Mouse (Mus musculus): ENCODE data around the gene Mprip. TPM values are rescaled to one million over a fixed set of nuclear protein-coding genes. Genes with fewer than 3 reads are reported as not detected.
A peak's percentile ranks its signal among the peaks of the same experiment; 100 is the strongest.
"Not testable (repeated sequence)": the region's sequence is repeated elsewhere in the genome, so short reads cannot be mapped to it uniquely, and the experiment has no call there.

The Mprip gene
- 100 to 1,000 TPM; 210 to 229 TPM for total RNA-seq (2021)

GRCm38 (mm10) chr11:59661005-59661404, at the start of gene Mprip:
Gene Mprip (plus strand): TSS chr11:59661305.
- DNase-seq = no peak
- intact Hi-C loops (cut with DNase I) = loop anchor here (5.0 kb wide), 1 partner anchor 71 kb away; no protein-coding TSS in a partner anchor

- intact Hi-C loops (cut with DNase I) = no loop called here
- no peak for DNase-seq
Measured at GRCm38 (mm10) chr11:59611646-59612045, 49.5 kb upstream of the Mprip start.

GRCm38 (mm10) chr11:59614120-59614519, 47.0 kb upstream of the Mprip start:
- intact Hi-C loops (cut with DNase I) = loop anchor here (1.0 kb wide), 1 partner anchor 89 kb away; no protein-coding TSS in a partner anchor
- peak; percentile 50 to 68 for DNase-seq

DNA sequence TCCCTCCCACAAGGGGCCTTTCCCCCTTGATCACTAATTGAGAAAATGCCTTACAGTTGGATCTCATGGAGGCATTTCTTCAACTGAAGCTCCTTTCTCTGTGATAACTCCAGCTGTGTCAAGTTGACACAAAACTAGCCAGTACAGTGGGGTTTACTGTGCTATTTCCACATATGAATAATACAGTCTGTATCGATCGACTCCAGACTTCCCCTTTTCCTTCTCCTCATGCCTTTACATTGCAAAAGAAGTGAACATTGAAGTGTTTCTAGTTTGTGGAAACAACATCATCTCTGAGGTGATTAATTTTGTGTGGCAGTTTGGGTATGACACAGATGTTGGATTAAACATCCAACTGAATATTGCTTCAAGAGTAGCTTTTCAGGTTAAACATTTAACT, 44.1 kb upstream of the Mprip start:
- intact Hi-C loops (cut with DNase I); DNase-seq: not testable (repeated sequence)

- DNase-seq = no peak
- intact Hi-C loops (cut with DNase I) = no loop called here
Measured at GRCm38 (mm10) chr11:59622214-59622613, 38.9 kb upstream of the Mprip start.

- DNase-seq = peak; percentile 77 to 81
- intact Hi-C loops (cut with DNase I) = loop anchor here (1.0 kb wide), 1 partner anchor 122 kb away; no protein-coding TSS in a partner anchor
Measured at GRCm38 (mm10) chr11:59624017-59624630, 37.0 kb upstream of the Mprip start.

DNA sequence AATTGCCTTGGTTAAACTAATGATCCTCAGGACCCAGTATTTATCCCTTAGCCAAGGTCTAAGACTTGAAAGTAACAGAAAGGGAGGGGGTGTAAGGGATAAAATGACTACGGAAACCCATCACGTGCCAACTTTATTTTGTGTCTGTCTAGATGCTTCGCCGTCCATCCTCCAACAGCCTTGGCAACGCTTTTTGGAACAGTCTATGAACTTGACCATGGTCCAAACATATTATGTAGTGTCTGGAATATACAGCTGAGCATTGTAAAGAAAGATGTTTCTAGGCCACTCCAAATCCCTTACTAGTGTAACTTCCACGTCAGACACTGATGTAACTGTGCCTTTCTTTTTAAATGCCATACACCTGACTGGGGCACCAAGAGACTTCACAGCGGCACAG, 34.9 kb upstream of the Mprip start:
- no peak for DNase-seq
- intact Hi-C loops (cut with DNase I) = no loop called here

GRCm38 (mm10) chr11:59628177-59628576, 32.9 kb upstream of the Mprip start:
- intact Hi-C loops (cut with DNase I) = no loop called here
- DNase-seq = no peak

- DNase-seq = peak; percentile 48 to 58
Measured at GRCm38 (mm10) chr11:59629871-59630270, 31.2 kb upstream of the Mprip start.

DNA sequence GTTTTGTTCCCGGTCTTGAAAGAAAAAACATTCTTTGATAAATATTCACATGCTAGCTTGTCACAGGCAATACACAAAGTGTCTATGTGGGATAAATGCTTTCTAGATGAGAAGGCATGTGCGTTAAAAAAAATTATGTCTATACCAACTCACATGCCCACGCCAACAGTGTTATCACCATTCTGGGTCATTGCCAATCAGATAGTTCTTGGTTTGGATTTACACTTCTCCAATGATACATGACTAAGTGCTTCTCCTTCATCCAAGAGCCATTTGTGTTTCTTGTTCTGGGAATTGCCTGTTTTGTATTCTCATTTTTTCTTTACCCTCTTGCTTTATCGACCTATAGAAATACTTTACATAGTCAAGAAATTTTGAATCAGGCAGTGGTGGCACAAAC, 29.1 kb upstream of the Mprip start:
- intact Hi-C loops (cut with DNase I) = loop anchor here (5.0 kb wide), 1 partner anchor 100 kb away; no protein-coding TSS in a partner anchor
- DNase-seq = no peak

More at GRCm38 (mm10) chr11:59629871-59630270, 31.2 kb upstream of the Mprip start:
- intact Hi-C loops (cut with DNase I) = loop anchor here (5.0 kb wide), 1 partner anchor 102 kb away; no protein-coding TSS in a partner anchor

GRCm38 (mm10) chr11:59633037-59633436, 28.1 kb upstream of the Mprip start:
- DNase-seq = peak; percentile 38 to 72
- intact Hi-C loops (cut with DNase I) = loop anchor here (5.0 kb wide), 1 partner anchor 99 kb away; no protein-coding TSS in a partner anchor

DNA sequence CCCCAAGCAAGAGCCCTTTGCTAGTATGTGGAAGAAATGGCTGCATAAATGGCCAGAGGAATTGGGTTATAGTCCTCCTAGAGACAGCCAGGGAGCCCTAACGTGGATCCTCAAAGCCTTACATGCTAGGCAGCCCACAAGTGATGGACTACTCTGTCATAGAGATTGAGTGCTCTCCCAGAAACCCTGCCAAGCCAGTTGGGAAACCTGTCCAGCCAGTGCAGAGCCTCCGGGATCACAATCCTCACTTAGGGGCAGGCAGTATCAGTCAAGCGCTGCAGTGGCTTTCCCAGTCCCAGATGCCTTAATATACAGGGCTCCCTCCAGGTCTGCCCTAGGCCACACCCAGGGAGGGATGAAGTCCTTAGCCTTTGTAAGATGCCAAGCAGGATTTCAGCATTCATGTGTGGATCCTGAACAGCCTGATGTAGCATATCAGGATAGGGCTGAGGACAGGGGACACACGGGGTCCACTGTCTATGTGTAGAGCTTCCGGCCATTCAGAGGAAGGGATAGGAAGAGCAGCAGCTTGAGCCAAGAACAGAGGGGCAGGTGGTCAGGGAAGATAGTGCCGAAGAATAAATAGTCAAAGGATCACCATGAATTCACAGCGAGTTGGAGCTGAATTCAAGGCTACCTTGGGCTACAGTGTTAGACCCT, 27.0 kb upstream of the Mprip start:
- intact Hi-C loops (cut with DNase I) = loop anchor here (5.0 kb wide), 1 partner anchor 98 kb away; no protein-coding TSS in a partner anchor
- no peak for DNase-seq

DNA sequence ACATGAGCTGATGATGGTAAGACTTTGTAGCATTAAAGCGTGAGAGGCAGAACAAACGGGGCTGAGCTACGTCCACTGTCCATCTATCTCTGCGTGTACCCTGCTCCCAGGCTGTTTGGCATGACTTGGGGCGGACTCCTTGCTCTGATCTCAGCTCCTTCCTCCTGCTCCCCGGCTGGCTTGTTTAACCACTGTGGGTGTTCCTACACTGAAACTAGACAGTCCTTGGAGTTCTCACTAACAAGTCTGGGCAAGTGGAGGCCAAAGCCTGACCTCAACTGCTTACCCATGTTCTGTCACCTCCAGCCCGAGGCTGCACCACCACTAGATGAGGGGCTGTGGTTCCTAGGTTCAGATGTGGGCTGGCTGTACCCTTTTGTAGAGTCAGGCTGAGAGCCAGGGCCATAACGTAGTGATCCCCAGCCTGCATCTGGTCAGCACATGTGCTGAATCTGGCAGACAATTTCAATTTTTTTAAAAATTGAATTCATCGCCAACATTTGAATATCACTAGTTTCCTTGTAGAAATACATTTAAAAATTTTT, 25.8 kb upstream of the Mprip start:
- intact Hi-C loops (cut with DNase I) = no loop called here
- peak; percentile 41 to 43 for DNase-seq

- intact Hi-C loops (cut with DNase I) = no loop called here
- DNase-seq = peak; percentile 45 to 53
Measured at GRCm38 (mm10) chr11:59635821-59636694, 25.0 kb upstream of the Mprip start.

GRCm38 (mm10) chr11:59636695-59637414, 24.2 kb upstream of the Mprip start:
- no peak for DNase-seq
- intact Hi-C loops (cut with DNase I) = no loop called here

GRCm38 (mm10) chr11:59639957-59640643, 21.0 kb upstream of the Mprip start:
- intact Hi-C loops (cut with DNase I) = loop anchor here (5.0 kb wide), 1 partner anchor 107 kb away; no protein-coding TSS in a partner anchor
- peak in 1 of 2 experiments; percentile 29 for DNase-seq

DNA sequence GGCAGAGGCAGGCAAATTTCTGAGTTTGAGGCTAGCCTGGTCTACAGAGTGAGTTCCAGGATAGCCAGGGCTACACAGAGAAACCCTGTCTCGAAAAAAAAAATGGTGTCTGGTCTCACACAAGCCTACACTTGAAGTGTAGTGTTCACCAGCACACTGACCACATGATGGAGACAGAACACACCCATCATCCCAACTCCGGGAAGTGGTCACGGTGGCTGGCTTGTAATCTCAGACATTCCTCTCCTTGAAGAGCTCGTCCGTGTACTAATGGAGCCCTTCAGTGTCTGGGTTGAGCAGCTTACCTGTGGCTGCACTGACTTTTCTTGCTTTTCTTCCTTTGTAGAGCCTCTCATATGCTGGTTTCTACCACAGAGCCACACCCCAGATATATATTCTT, 19.9 kb upstream of the Mprip start:
- intact Hi-C loops (cut with DNase I) = loop anchor here (5.0 kb wide), 1 partner anchor 106 kb away; no protein-coding TSS in a partner anchor
- DNase-seq = peak; percentile 24 to 39

DNA sequence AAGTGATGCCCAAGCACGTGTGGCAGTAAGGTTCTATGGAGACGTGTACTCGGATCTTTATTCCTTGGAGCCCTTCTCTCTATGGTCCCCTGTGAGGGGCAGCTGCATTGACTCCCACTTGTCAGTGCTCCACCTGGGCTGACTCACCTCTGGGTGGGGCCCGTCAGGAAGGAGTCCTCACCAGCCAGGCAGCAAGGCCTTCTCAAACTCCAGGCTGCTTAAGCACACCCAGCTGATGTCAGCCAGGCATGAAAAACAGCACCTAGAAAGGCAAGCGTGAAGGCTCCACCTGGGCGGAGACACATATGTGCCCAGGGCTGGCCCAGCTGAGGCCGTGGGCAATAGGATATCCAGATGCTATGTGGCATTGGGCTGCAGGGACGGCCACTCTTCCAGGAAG, 18.7 kb upstream of the Mprip start:
- no peak for DNase-seq
- intact Hi-C loops (cut with DNase I) = loop anchor here (5.0 kb wide), 1 partner anchor 105 kb away; no protein-coding TSS in a partner anchor

- no peak for DNase-seq
- intact Hi-C loops (cut with DNase I) = no loop called here
Measured at GRCm38 (mm10) chr11:59645036-59645435, 16.1 kb upstream of the Mprip start.
